Mouse (Mus musculus) neural tube, embryonic 12.5 days (tissue): ENCODE data around the gene Aff1. TPM values are rescaled to one million over a fixed set of nuclear protein-coding genes. Genes with fewer than 3 reads are reported as not detected.

ENCODE experiments used
- ATAC-seq: fragments of 200-750 bp; cut with Nextera tagmentation; 2 replicates; pipeline ENCODE4 v1.8.0; 2017; ENCODE audit warnings: low read depth, mild to moderate bottlenecking, moderate TSS enrichment, moderate library complexity; ENCODE audit not compliant: low FRiP score
- H3K27ac ChIP-seq: fragments of 300-500 bp; sonication (generic); 2 replicates; pipeline ENCODE4 v1.5.1; 2016
- H3K27me3 ChIP-seq: fragments of 300-500 bp; sonication (generic); replicated peaks from 2 replicates; pipeline ENCODE4 v1.6.1; 2016; ENCODE audit warnings: mild to moderate bottlenecking
- H3K36me3 ChIP-seq: fragments of 300-500 bp; sonication (generic); 2 replicates; pipeline ENCODE4 v1.6.1; 2016; ENCODE audit warnings: mild to moderate bottlenecking
- H3K4me1 ChIP-seq: fragments of 300-500 bp; sonication (generic); 2 replicates; pipeline ENCODE4 v1.6.1; 2016
- H3K4me2 ChIP-seq: fragments of 300-500 bp; sonication (generic); replicated peaks from 2 replicates; pipeline ENCODE4 v1.6.1; 2016; ENCODE audit warnings: mild to moderate bottlenecking
- H3K4me3 ChIP-seq: fragments of 300-500 bp; sonication (generic); 2 replicates; pipeline ENCODE4 v1.5.1; 2016
- H3K9ac ChIP-seq: fragments of 300-500 bp; sonication (generic); 2 replicates; pipeline ENCODE4 v1.6.1; 2016; ENCODE audit warnings: mild to moderate bottlenecking
- H3K9me3 ChIP-seq: fragments of 300-500 bp; sonication (generic); 2 replicates; pipeline ENCODE4 v1.6.1; 2016; ENCODE audit warnings: mild to moderate bottlenecking
- WGBS: fragments of 180-500 bp; shearing (Covaris S2); methylation state at CpG from one replicate; pipeline ENCODE4 v1.1.7; 2016; 5-methylcytosine and 5-hydroxymethylcytosine counted together
- polyA plus RNA-seq: library from polyadenylated mRNA; unstranded; fragments of >200 nt; fragmentation: Nextera tagmentation; extraction: Ambion mirVana; gene quantifications from 2 replicates; pipeline ENCODE4 v1.2.1, GENCODE M21; 2016

Aff1 gene
- polyA plus RNA-seq, 1 experiment from 2014 or later: 4.6 TPM

- 89% methylated on average over 1 of the region's 1 CpGs for WGBS
- Histone ChIP-seq H3K36me3 (no peaks in the 10 kb centered on the region), H3K4me3 (no peak overlapping the region), H3K27ac (no peak overlapping the region), H3K9me3 (no peaks in the 10 kb centered on the region), H3K27me3 (no peaks in the 10 kb centered on the region), H3K4me2 (no peak overlapping the region), H3K4me1 (no peaks in the 10 kb centered on the region), H3K9ac (no peak overlapping the region)
- ATAC-seq: no peak
Observed at GRCm38 (mm10) chr5:103745635-103746034, 53.5 kb downstream of the Aff1 start.

- no peak for ATAC-seq
- Histone ChIP-seq H3K9ac (no peak overlapping the region), H3K4me2 (no peak overlapping the region), H3K27me3 (no peaks in the 10 kb centered on the region), H3K36me3 (no peaks in the 10 kb centered on the region), H3K4me3 (no peak overlapping the region), H3K4me1 (no peaks in the 10 kb centered on the region), H3K27ac (no peak overlapping the region), H3K9me3 (no peaks in the 10 kb centered on the region)
- WGBS: 95% methylated on average over 3 of the region's 3 CpGs
Observed at GRCm38 (mm10) chr5:103746561-103747085, 54.4 kb downstream of the Aff1 start.

GRCm38 (mm10) chr5:103747098-103747497, 54.9 kb downstream of the Aff1 start:
- Histone ChIP-seq H3K36me3 (no peaks in the 10 kb centered on the region), H3K9ac (no peak overlapping the region), H3K4me1 (no peaks in the 10 kb centered on the region), H3K9me3 (no peaks in the 10 kb centered on the region), H3K4me3 (no peak overlapping the region), H3K27ac (no peak overlapping the region), H3K4me2 (no peak overlapping the region), H3K27me3 (no peaks in the 10 kb centered on the region)
- 91% methylated on average over 2 of the region's 2 CpGs for WGBS
- ATAC-seq: no peak

- H3K27ac ChIP-seq: no peak overlapping the region
- no peak overlapping the region for H3K4me2 ChIP-seq
- ATAC-seq: no peak
- no peaks in the 10 kb centered on the region for H3K36me3 ChIP-seq
- no peak overlapping the region for H3K9ac ChIP-seq
- no peaks in the 10 kb centered on the region for H3K9me3 ChIP-seq
- no peak overlapping the region for H3K4me3 ChIP-seq
- H3K4me1 ChIP-seq: no peaks in the 10 kb centered on the region
- H3K27me3 ChIP-seq: peaks cover 2% of the 10 kb centered on the region; the same call in 1 of the 2 replicates
Observed at GRCm38 (mm10) chr5:103748343-103748742, 56.2 kb downstream of the Aff1 start.

- Histone ChIP-seq H3K4me1 (no peaks in the 10 kb centered on the region), H3K9ac (no peak overlapping the region), H3K4me3 (no peak overlapping the region), H3K9me3 (no peaks in the 10 kb centered on the region), H3K36me3 (no peaks in the 10 kb centered on the region), H3K4me2 (no peak overlapping the region), H3K27me3 (peaks cover 2% of the 10 kb centered on the region; the same call in 1 of the 2 replicates), H3K27ac (no peak overlapping the region)
- 51% methylated on average over 7 of the region's 7 CpGs for WGBS
- no peak for ATAC-seq
Observed at GRCm38 (mm10) chr5:103749465-103750285, 57.5 kb downstream of the Aff1 start.

GRCm38 (mm10) chr5:103752665-103753510, 60.7 kb downstream of the Aff1 start:
- H3K36me3 ChIP-seq: no peaks in the 10 kb centered on the region
- peak overlapping the region; percentile 78 for H3K4me3 ChIP-seq
- peak overlapping the region; percentile 80 for H3K4me2 ChIP-seq
- H3K27ac ChIP-seq: no peak overlapping the region
- no peak; the same call in 1 of the 2 replicates for ATAC-seq
- 4% methylated on average over 23 of the region's 23 CpGs for whole genome bisulfite sequencing
- no peaks in the 10 kb centered on the region for H3K9me3 ChIP-seq
- H3K27me3 ChIP-seq: peaks cover 2% of the 10 kb centered on the region; the same call in 1 of the 2 replicates
- H3K4me1 ChIP-seq: no peaks in the 10 kb centered on the region
- peak overlapping the region; percentile 87 for H3K9ac ChIP-seq

- Histone ChIP-seq H3K27ac (peak overlapping the region; percentile 76), H3K36me3 (no peaks in the 10 kb centered on the region), H3K27me3 (peaks cover 2% of the 10 kb centered on the region; the same call in 1 of the 2 replicates), H3K4me2 (peak overlapping the region; percentile 80), H3K9me3 (no peaks in the 10 kb centered on the region), H3K9ac (peak overlapping the region; percentile 87), H3K4me1 (0 out of 2 replicates have a peak, but pooled peaks cover 4% of the 10 kb centered on the region), H3K4me3 (peak overlapping the region; percentile 78)
- peak; percentile 97 for ATAC-seq
- WGBS: under 1% methylated on average over 86 of the region's 86 CpGs
Observed at GRCm38 (mm10) chr5:103753511-103754329, 61.5 kb downstream of the Aff1 start.

- ATAC-seq: no peak
- peak overlapping the region; percentile 76 for H3K27ac ChIP-seq
- H3K4me2 ChIP-seq: peak overlapping the region; percentile 80
- H3K9ac ChIP-seq: peak overlapping the region; percentile 87
- H3K4me1 ChIP-seq: 0 out of 2 replicates have a peak, but pooled peaks cover 4% of the 10 kb centered on the region
- H3K27me3 ChIP-seq: peaks cover 2% of the 10 kb centered on the region; the same call in 1 of the 2 replicates
- H3K4me3 ChIP-seq: peak overlapping the region; percentile 78
- WGBS: 4% methylated on average over 38 of the region's 42 CpGs
- H3K36me3 ChIP-seq: no peaks in the 10 kb centered on the region
- no peaks in the 10 kb centered on the region for H3K9me3 ChIP-seq
Observed at GRCm38 (mm10) chr5:103754330-103755134, 62.4 kb downstream of the Aff1 start.

GRCm38 (mm10) chr5:103755135-103755487, 62.9 kb downstream of the Aff1 start:
- 56% methylated on average over 3 of the region's 3 CpGs for WGBS
- H3K9ac ChIP-seq: no peak overlapping the region

GRCm38 (mm10) chr5:103756231-103756714, 64.1 kb downstream of the Aff1 start:
- Histone ChIP-seq H3K9me3 (no peaks in the 10 kb centered on the region), H3K27ac (no peak overlapping the region), H3K36me3 (no peaks in the 10 kb centered on the region), H3K4me1 (peaks cover 16% of the 10 kb centered on the region), H3K27me3 (peaks cover 2% of the 10 kb centered on the region; the same call in 1 of the 2 replicates), H3K4me2 (no peak overlapping the region), H3K4me3 (no peak overlapping the region; the same call in 1 of the 2 replicates), H3K9ac (no peak overlapping the region)
- WGBS: 64% methylated on average over 6 of the region's 6 CpGs
- ATAC-seq: no peak

More at GRCm38 (mm10) chr5:103755135-103755487, 62.9 kb downstream of the Aff1 start:
- H3K27me3 ChIP-seq: peaks cover 2% of the 10 kb centered on the region; the same call in 1 of the 2 replicates
- H3K4me2 ChIP-seq: peak overlapping the region; percentile 80
- peaks cover 7% of the 10 kb centered on the region; the same call in 1 of the 2 replicates for H3K4me1 ChIP-seq
- no peak for ATAC-seq
- H3K4me3 ChIP-seq: peak overlapping the region; percentile 78; the same call in 1 of the 2 replicates
- no peaks in the 10 kb centered on the region for H3K36me3 ChIP-seq
- H3K27ac ChIP-seq: no peak overlapping the region
- H3K9me3 ChIP-seq: no peaks in the 10 kb centered on the region

GRCm38 (mm10) chr5:103758491-103758890, 66.3 kb downstream of the Aff1 start:
- 64% methylated on average over 4 of the region's 4 CpGs for WGBS
- H3K36me3 ChIP-seq: no peaks in the 10 kb centered on the region

More at GRCm38 (mm10) chr5:103758491-103758890, 66.3 kb downstream of the Aff1 start:
- H3K9ac ChIP-seq: no peak overlapping the region
- H3K4me3 ChIP-seq: no peak overlapping the region
- ATAC-seq: no peak
- H3K9me3 ChIP-seq: no peaks in the 10 kb centered on the region
- H3K4me2 ChIP-seq: no peak overlapping the region
- H3K27me3 ChIP-seq: no peaks in the 10 kb centered on the region
- H3K4me1 ChIP-seq: peaks cover 16% of the 10 kb centered on the region
- H3K27ac ChIP-seq: no peak overlapping the region
